Mouse (Mus musculus): ENCODE results near the gene Lhfp. TPM values are rescaled to one million over a fixed set of nuclear protein-coding genes. Genes with fewer than 3 reads are reported as not detected.
"Not testable (repeated sequence)": the region's sequence is repeated elsewhere in the genome, so short reads cannot be mapped to it uniquely, and the experiment has no call there.

Lhfp gene
- total RNA-seq, 1 experiment from 2014 or later = 0.29 TPM

DNA sequence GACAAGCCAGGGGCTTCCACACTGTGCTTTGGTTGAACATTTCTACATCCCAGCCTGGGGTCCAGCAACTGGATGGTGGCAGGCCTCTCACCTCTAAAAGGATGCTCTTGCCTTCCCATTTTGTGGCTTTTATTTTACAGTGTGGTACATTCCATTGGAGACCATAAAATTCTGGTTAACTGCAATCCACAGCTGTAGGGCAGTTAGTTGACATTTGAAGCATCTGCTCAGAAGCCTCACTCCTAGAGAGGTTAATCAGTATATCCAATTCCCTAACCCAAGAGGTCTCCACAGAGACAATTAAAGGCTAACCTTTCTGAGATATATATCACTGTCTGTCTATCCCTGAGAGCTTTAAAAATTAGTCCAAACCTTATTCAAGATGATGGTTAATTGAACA, 186.5 kb downstream of the Lhfp start:
- ATAC-seq (replicated peaks; ENCODE audit: insufficient number of reproducible peaks, low FRiP score, low TSS enrichment, poor library complexity, severe bottlenecking) = no peak

DNA sequence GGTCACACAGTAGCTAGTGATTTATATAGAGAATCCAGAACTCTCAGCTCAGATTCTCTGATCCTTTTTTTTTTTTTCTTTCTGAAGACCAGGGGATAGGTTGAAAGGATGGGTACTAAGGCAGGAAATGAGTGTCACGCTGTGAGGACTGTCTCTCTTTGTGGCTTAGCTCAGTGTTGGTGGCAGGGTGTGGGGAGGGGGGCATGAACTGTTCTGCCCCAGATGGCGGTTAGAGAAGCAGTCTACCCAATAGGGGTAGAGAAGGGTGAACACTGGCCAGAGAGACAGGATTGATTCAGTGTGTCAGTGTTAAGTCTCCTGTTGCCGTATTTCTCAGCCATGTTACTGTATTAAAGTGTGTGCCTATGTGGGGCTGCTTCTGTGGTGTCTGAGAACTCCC, 189.2 kb downstream of the Lhfp start:
- ATAC-seq (replicated peaks; ENCODE audit: insufficient number of reproducible peaks, low FRiP score, low TSS enrichment, poor library complexity, severe bottlenecking) = no peak

- no peak for ATAC-seq (replicated peaks; ENCODE audit: insufficient number of reproducible peaks, low FRiP score, low TSS enrichment, poor library complexity, severe bottlenecking)
Observed at GRCm38 (mm10) chr3:53231112-53231511, 189.8 kb downstream of the Lhfp start.

- ATAC-seq (replicated peaks; ENCODE audit: insufficient number of reproducible peaks, low FRiP score, low TSS enrichment, poor library complexity, severe bottlenecking) = not testable (repeated sequence)
Observed at GRCm38 (mm10) chr3:53232411-53232810, 191.1 kb downstream of the Lhfp start.

- no peak for ATAC-seq (replicated peaks; ENCODE audit: insufficient number of reproducible peaks, low FRiP score, low TSS enrichment, poor library complexity, severe bottlenecking)
Observed at GRCm38 (mm10) chr3:53234689-53235088, 193.4 kb downstream of the Lhfp start.

- ATAC-seq (replicated peaks; ENCODE audit: insufficient number of reproducible peaks, low FRiP score, low TSS enrichment, poor library complexity, severe bottlenecking) = no peak
Observed at GRCm38 (mm10) chr3:53236471-53236870, 195.1 kb downstream of the Lhfp start.

DNA sequence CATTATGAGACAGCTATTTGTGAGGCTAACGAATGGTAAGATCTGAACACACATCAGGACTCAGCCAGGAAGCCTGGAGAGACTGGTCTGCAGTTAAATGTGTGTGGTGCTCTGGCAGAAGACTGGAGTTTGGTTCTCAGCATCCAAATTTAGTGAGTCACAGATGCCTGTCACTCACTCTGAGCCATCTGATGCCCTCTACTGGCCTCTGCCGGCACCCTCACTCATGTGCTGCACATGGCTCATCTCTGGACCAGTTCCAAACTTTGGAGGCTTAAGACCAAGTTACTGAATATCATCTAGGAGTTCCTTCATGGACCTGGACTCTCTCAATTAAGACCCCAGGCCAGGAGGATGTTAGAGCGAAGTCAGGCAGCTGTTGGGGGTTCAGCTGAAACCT, 198.8 kb downstream of the Lhfp start:
- no peak for ATAC-seq (replicated peaks; ENCODE audit: insufficient number of reproducible peaks, low FRiP score, low TSS enrichment, poor library complexity, severe bottlenecking)

- no peak for ATAC-seq (replicated peaks; ENCODE audit: insufficient number of reproducible peaks, low FRiP score, low TSS enrichment, poor library complexity, severe bottlenecking)
Observed at GRCm38 (mm10) chr3:53245571-53246208, 204.4 kb downstream of the Lhfp start.

- no peak for ATAC-seq (replicated peaks; ENCODE audit: insufficient number of reproducible peaks, low FRiP score, low TSS enrichment, poor library complexity, severe bottlenecking)
Observed at GRCm38 (mm10) chr3:53247102-53247501, 205.8 kb downstream of the Lhfp start.

DNA sequence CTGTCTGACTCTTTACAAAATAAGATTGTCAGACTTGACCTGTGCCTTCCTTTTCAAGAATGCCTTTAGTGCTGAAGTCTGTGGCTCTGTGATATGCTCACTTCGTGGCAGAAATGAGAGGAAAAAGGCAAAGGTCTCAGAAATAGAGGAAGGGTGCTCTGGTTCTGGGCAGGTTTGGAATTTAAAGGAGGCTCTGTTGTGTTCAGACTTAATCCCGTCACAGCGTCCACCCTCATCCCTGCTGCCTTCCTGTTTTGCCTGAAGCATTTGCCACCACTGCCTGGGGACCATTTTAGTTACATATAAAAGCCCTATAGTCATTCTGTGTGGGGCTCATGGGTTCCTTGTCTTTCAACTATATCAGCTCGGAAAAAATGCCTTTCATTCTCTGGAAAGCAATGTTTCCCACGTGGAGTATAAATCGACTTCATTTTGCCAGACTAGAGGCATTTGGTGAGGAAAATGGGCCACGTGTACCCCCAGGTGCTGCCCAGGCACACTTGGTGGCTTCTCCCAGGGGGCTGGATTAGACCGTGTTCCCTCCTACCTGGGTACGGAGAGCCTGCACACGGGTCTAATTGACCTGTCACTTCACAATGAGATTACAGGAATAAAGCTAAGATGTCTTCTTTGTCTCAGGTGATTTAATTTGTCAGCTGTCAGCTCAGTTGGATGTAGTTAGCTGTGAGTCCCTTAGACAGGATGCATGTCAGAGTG, 207.0 kb downstream of the Lhfp start:
- ATAC-seq (replicated peaks; ENCODE audit: insufficient number of reproducible peaks, low FRiP score, low TSS enrichment, poor library complexity, severe bottlenecking) = no peak

DNA sequence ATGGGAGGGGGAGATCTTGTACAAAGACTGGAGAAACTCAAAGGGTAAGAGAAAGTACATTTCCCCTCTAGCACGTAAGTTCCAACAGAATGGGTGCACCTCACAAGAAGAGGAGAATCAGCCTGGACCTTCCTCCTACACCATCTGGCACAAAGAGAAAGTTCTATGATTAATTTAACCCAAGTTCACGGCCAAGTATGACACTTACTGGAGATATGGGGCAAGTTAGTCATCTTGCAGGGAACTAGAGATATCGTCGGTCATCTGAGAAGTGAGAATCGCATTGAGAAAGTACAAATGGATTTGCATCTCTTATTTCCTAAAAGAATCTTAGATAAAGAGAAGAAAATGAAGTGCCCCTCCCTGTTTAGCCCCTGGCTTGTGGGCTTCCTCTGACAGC, 211.2 kb downstream of the Lhfp start:
- no peak for ATAC-seq (replicated peaks; ENCODE audit: insufficient number of reproducible peaks, low FRiP score, low TSS enrichment, poor library complexity, severe bottlenecking)

DNA sequence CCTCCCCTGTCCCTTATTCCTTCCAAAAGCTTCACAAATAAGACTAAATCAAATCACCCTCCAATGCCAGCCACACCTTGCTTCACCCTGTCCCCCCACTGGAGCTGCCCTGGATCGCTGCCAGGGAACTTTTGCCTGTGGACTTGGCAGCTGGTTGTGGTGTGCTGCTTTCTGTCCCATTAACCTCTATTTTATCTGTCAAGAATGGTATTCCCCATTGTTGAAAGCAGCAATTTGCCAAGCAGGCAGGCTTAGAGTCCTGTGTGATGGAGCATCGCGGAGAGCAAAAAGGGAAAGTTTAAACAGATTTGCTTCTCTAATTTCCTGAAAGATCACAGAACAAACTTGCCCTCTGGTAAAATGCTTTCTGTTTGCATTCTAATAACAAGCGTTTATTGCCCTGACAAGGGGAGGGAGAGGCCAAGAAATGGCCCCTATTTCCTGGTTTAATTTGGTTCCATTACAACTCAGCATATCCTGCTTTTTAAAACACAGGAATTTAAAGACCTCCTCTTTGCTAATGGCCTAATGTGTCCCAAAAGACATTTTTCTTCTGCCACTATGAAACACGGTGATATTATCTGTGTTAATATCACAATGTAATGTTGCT, 212.0 kb downstream of the Lhfp start:
- ATAC-seq (replicated peaks; ENCODE audit: insufficient number of reproducible peaks, low FRiP score, low TSS enrichment, poor library complexity, severe bottlenecking) = no peak

- no peak for ATAC-seq (replicated peaks; ENCODE audit: insufficient number of reproducible peaks, low FRiP score, low TSS enrichment, poor library complexity, severe bottlenecking)
Observed at GRCm38 (mm10) chr3:53258657-53259158, 217.4 kb downstream of the Lhfp start.

GRCm38 (mm10) chr3:53266116-53266515, 224.8 kb downstream of the Lhfp start:
- no peak for ATAC-seq (replicated peaks; ENCODE audit: insufficient number of reproducible peaks, low FRiP score, low TSS enrichment, poor library complexity, severe bottlenecking)

GRCm38 (mm10) chr3:53267046-53267445, 225.7 kb downstream of the Lhfp start:
- no peak for ATAC-seq (replicated peaks; ENCODE audit: insufficient number of reproducible peaks, low FRiP score, low TSS enrichment, poor library complexity, severe bottlenecking)

- ATAC-seq (replicated peaks; ENCODE audit: insufficient number of reproducible peaks, low FRiP score, low TSS enrichment, poor library complexity, severe bottlenecking) = no peak
Observed at GRCm38 (mm10) chr3:53273220-53273619, 231.9 kb downstream of the Lhfp start.

DNA sequence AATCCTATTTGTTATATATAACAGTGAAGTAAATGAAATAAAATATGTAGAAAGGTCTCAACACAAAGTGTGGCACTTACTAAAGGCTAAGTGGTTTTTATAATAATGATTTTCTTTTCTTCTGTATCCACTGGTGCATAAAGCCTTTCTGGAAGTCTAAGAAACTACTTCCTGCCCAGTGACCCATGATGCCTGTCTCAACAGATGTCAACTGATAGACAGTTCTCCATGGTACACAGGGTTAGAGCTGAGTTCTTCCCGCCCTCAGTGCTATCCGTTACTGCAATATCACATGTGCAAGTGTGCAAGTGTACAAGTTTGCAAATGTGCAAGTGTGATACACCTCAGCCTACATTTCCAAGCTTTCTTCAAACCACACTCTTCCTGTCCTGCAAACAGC, 236.7 kb downstream of the Lhfp start:
- ATAC-seq (replicated peaks; ENCODE audit: insufficient number of reproducible peaks, low FRiP score, low TSS enrichment, poor library complexity, severe bottlenecking) = no peak

DNA sequence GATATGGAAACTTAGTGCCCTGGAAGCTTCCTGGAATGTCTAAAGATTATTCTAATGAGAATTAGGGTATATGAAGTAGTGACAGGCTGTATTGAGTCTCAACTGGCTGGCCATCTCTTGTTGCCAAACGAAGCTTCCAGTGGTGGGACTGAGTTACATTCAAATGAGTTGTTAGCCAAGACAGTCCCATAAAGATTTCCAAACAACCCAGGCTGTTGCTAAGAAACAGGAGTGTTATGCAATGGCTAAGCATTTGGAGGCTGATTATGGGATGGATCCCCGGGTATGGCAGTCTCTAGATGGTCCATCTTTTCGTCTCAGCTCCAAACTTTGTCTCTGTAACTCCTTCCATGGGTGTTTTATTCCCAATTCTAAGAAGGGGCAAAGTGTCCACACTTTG, 240.7 kb downstream of the Lhfp start:
- not testable (repeated sequence) for ATAC-seq (replicated peaks; ENCODE audit: insufficient number of reproducible peaks, low FRiP score, low TSS enrichment, poor library complexity, severe bottlenecking)

GRCm38 (mm10) chr3:53284023-53284422, 242.7 kb downstream of the Lhfp start:
- no peak for ATAC-seq (replicated peaks; ENCODE audit: insufficient number of reproducible peaks, low FRiP score, low TSS enrichment, poor library complexity, severe bottlenecking)

Measured in monocyte, adult 5-6 weeks (primary cell).